Mouse (Mus musculus): Measurements from ENCODE around the gene Kctd17.

GRCm38 (mm10) chr15:78456051-78456450 lies 27.7 kb downstream of the Kctd17 start:
- TF ChIP-seq CTCF (IDR thresholded peaks at IDR 0.05; ENCODE audit: extremely low read depth, insufficient read depth, insufficient read length, insufficient replicate concordance): no peak
- no peak for TF ChIP-seq POLR2A (IDR thresholded peaks at IDR 0.05; ENCODE audit: low read depth, low read length)

Measured in spleen, adult 2 months (tissue).